Mouse (Mus musculus) limb, embryonic 13.5 days (tissue): ENCODE measurements around the gene Naxe. TPM values are rescaled to one million over a fixed set of nuclear protein-coding genes. Genes with fewer than 3 reads are reported as not detected.

ENCODE experiments used
- ATAC-seq: fragments of 200-750 bp; cut with Nextera tagmentation; 2 replicates; pipeline ENCODE4 v1.8.0; 2017; ENCODE audit warnings: low read depth, moderate number of reproducible peaks, moderate TSS enrichment; ENCODE audit not compliant: low FRiP score
- H3K27ac ChIP-seq: fragments of 300-500 bp; sonication (generic); 2 replicates; pipeline ENCODE4 v1.5.1; 2015; ENCODE audit warnings: inconsistent platforms, mild to moderate bottlenecking, moderate library complexity
- H3K27me3 ChIP-seq: fragments of 300-500 bp; sonication (generic); 2 replicates; pipeline ENCODE4 v1.6.1; 2015; ENCODE audit warnings: mild to moderate bottlenecking, inconsistent platforms
- H3K36me3 ChIP-seq: fragments of 300-500 bp; sonication (generic); 2 replicates; pipeline ENCODE4 v1.6.1; 2015; ENCODE audit warnings: inconsistent platforms, mild to moderate bottlenecking, moderate library complexity
- H3K4me1 ChIP-seq: fragments of 300-500 bp; sonication (generic); 2 replicates; pipeline ENCODE4 v1.6.1; 2015; ENCODE audit warnings: inconsistent platforms
- H3K4me2 ChIP-seq: fragments of 300-500 bp; sonication (generic); replicated peaks from 2 replicates; pipeline ENCODE4 v1.6.1; 2015; ENCODE audit warnings: inconsistent platforms, mild to moderate bottlenecking, moderate library complexity
- H3K4me3 ChIP-seq: fragments of 300-500 bp; sonication (generic); 2 replicates; pipeline ENCODE4 v1.5.1; 2015; ENCODE audit warnings: moderate library complexity, mild to moderate bottlenecking, inconsistent platforms
- H3K9ac ChIP-seq: fragments of 300-500 bp; sonication (generic); 2 replicates; pipeline ENCODE4 v1.6.1; 2015; ENCODE audit warnings: mild to moderate bottlenecking, inconsistent platforms
- H3K9me3 ChIP-seq: fragments of 300-500 bp; sonication (generic); 2 replicates; pipeline ENCODE4 v1.6.1; 2016; ENCODE audit warnings: inconsistent platforms
- WGBS: fragments of 180-500 bp; shearing (Covaris S2); methylation state at CpG from one replicate; pipeline ENCODE4 v1.1.7; 2015; 5-methylcytosine and 5-hydroxymethylcytosine counted together
- polyA plus RNA-seq: library from polyadenylated mRNA; unstranded; fragments of >200 nt; fragmentation: Nextera tagmentation; extraction: Ambion mirVana; gene quantifications from 2 replicates; pipeline ENCODE4 v1.2.1, GENCODE M21; 2015

Naxe gene
- polyA plus RNA-seq, 1 experiment from 2014 or later = 209 TPM

GRCm38 (mm10) chr3:88082663-88083062 is 24.4 kb upstream of the Naxe start:
- Histone ChIP-seq H3K36me3 (peaks cover 29% of the 10 kb centered on the region), H3K4me2 (peak overlapping the region; percentile 85), H3K4me3 (peak overlapping the region; percentile 68), H3K9me3 (no peaks in the 10 kb centered on the region), H3K9ac (peak overlapping the region; percentile 69), H3K4me1 (peaks cover 17% of the 10 kb centered on the region), H3K27me3 (no peaks in the 10 kb centered on the region), H3K27ac (no peak overlapping the region)
- 23% methylated on average over 4 of the region's 4 CpGs for WGBS
- no peak for ATAC-seq

GRCm38 (mm10) chr3:88082224-88082618 is 23.9 kb upstream of the Naxe start:
- Histone ChIP-seq H3K27me3 (no peaks in the 10 kb centered on the region), H3K9ac (peak overlapping the region; percentile 69), H3K4me2 (peak overlapping the region; percentile 85), H3K9me3 (no peaks in the 10 kb centered on the region), H3K4me3 (peak overlapping the region; percentile 68), H3K36me3 (peaks cover 29% of the 10 kb centered on the region), H3K27ac (no peak overlapping the region), H3K4me1 (peaks cover 17% of the 10 kb centered on the region)
- WGBS = 2% methylated on average over 13 of the region's 13 CpGs
- ATAC-seq = no peak

- peak; percentile 94 for ATAC-seq
- Histone ChIP-seq H3K27me3 (no peaks in the 10 kb centered on the region), H3K9me3 (no peaks in the 10 kb centered on the region), H3K27ac (no peak within 1 kb of the TSS; the same call in 1 of the 2 replicates), H3K9ac (peak within 1 kb of the TSS; percentile 69), H3K4me2 (peak within 1 kb of the TSS; percentile 85), H3K36me3 (peaks cover 26% of the 10 kb centered on the region), H3K4me3 (peak within 1 kb of the TSS; percentile 68), H3K4me1 (peaks cover 17% of the 10 kb centered on the region)
- 19% methylated on average over 33 of the region's 33 CpGs for WGBS
Measured at GRCm38 (mm10) chr3:88081345-88082223, 23.3 kb upstream of the Naxe start, which contains the start of gene Iqgap3. Gene Iqgap3 (plus strand): TSS chr3:88081971.

- no peak within 1 kb of the TSS for H3K4me2 ChIP-seq
- H3K4me3 ChIP-seq = no peak within 1 kb of the TSS
- H3K4me1 ChIP-seq = peaks cover 16% of the 10 kb centered on the region
- H3K9me3 ChIP-seq = no peaks in the 10 kb centered on the region
- H3K27me3 ChIP-seq = no peaks in the 10 kb centered on the region
- H3K9ac ChIP-seq = no peak within 1 kb of the TSS
- no peak for ATAC-seq
- H3K36me3 ChIP-seq = no peaks in the 10 kb centered on the region
- H3K27ac ChIP-seq = no peak within 1 kb of the TSS
- 71% methylated on average over 4 of the region's 4 CpGs for WGBS
Measured at GRCm38 (mm10) chr3:88078204-88078603, 19.9 kb upstream of the Naxe start, which contains the start of gene Ttc24. Gene Ttc24 (minus strand): TSS chr3:88078304.

- Histone ChIP-seq H3K27me3 (peaks cover under 1% of the 10 kb centered on the region; the same call in 1 of the 2 replicates), H3K9ac (no peak overlapping the region), H3K4me1 (peaks cover 8% of the 10 kb centered on the region), H3K4me3 (no peak overlapping the region), H3K9me3 (no peaks in the 10 kb centered on the region), H3K27ac (no peak overlapping the region), H3K4me2 (no peak overlapping the region), H3K36me3 (no peaks in the 10 kb centered on the region)
- WGBS = 47% methylated on average over 8 of the region's 8 CpGs
- ATAC-seq = no peak
Measured at GRCm38 (mm10) chr3:88077441-88077840, 19.1 kb upstream of the Naxe start.

- H3K36me3 ChIP-seq = no peaks in the 10 kb centered on the region
- H3K4me2 ChIP-seq = no peak overlapping the region
- no peak for ATAC-seq
- WGBS = 72% methylated on average over 8 of the region's 8 CpGs
- no peaks in the 10 kb centered on the region for H3K4me1 ChIP-seq
- no peak overlapping the region for H3K9ac ChIP-seq
- H3K4me3 ChIP-seq = no peak overlapping the region
- no peaks in the 10 kb centered on the region for H3K9me3 ChIP-seq
- H3K27ac ChIP-seq = no peak overlapping the region
- H3K27me3 ChIP-seq = peaks cover 8% of the 10 kb centered on the region
Measured at GRCm38 (mm10) chr3:88074766-88075165, 16.5 kb upstream of the Naxe start.

- Histone ChIP-seq H3K36me3 (no peaks in the 10 kb centered on the region), H3K27ac (no peak overlapping the region), H3K4me3 (no peak overlapping the region), H3K27me3 (peaks cover 8% of the 10 kb centered on the region), H3K9me3 (no peaks in the 10 kb centered on the region), H3K9ac (no peak overlapping the region), H3K4me1 (no peaks in the 10 kb centered on the region), H3K4me2 (no peak overlapping the region)
- ATAC-seq = no peak
- 73% methylated on average over 2 of the region's 2 CpGs for WGBS
Measured at GRCm38 (mm10) chr3:88074351-88074750, 16.1 kb upstream of the Naxe start.

GRCm38 (mm10) chr3:88073631-88074030 is 15.3 kb upstream of the Naxe start:
- Histone ChIP-seq H3K4me3 (no peak overlapping the region), H3K27ac (no peak overlapping the region), H3K4me1 (no peaks in the 10 kb centered on the region), H3K4me2 (no peak overlapping the region), H3K9ac (no peak overlapping the region), H3K36me3 (no peaks in the 10 kb centered on the region), H3K27me3 (peaks cover 8% of the 10 kb centered on the region), H3K9me3 (no peaks in the 10 kb centered on the region)
- ATAC-seq = no peak
- 63% methylated on average over 2 of the region's 2 CpGs for WGBS

GRCm38 (mm10) chr3:88071783-88072182 is 13.5 kb upstream of the Naxe start:
- Histone ChIP-seq H3K4me3 (no peak overlapping the region), H3K36me3 (no peaks in the 10 kb centered on the region), H3K27me3 (peaks cover 8% of the 10 kb centered on the region), H3K9me3 (no peaks in the 10 kb centered on the region), H3K4me1 (no peaks in the 10 kb centered on the region), H3K9ac (no peak overlapping the region), H3K27ac (no peak overlapping the region), H3K4me2 (no peak overlapping the region)
- 0% methylated on average over 5 of the region's 5 CpGs for WGBS
- ATAC-seq = peak; percentile 44; the same call in 1 of the 2 replicates

GRCm38 (mm10) chr3:88068386-88068785 is 10.1 kb upstream of the Naxe start:
- Histone ChIP-seq H3K27me3 (peaks cover 8% of the 10 kb centered on the region), H3K27ac (no peak overlapping the region), H3K4me2 (no peak overlapping the region), H3K36me3 (no peaks in the 10 kb centered on the region), H3K4me3 (no peak overlapping the region), H3K9me3 (no peaks in the 10 kb centered on the region), H3K4me1 (no peaks in the 10 kb centered on the region), H3K9ac (no peak overlapping the region)
- 13% methylated on average over 2 of the region's 2 CpGs for WGBS
- no peak for ATAC-seq

- H3K4me1 ChIP-seq = peaks cover 13% of the 10 kb centered on the region
- 86% methylated on average over 6 of the region's 6 CpGs for WGBS
- peak overlapping the region; percentile 91 for H3K4me2 ChIP-seq
- H3K27me3 ChIP-seq = no peaks in the 10 kb centered on the region
- no peak overlapping the region for H3K27ac ChIP-seq
- peaks cover 49% of the 10 kb centered on the region for H3K36me3 ChIP-seq
- H3K9me3 ChIP-seq = no peaks in the 10 kb centered on the region
- H3K4me3 ChIP-seq = peak overlapping the region; percentile 86
- ATAC-seq = no peak
- peak overlapping the region; percentile 91; the same call in 1 of the 2 replicates for H3K9ac ChIP-seq
Measured at GRCm38 (mm10) chr3:88057030-88057429, 1.3 kb downstream of the Naxe start.

- Histone ChIP-seq H3K4me3 (no peak overlapping the region), H3K4me2 (no peak overlapping the region), H3K9ac (no peak overlapping the region), H3K27ac (no peak overlapping the region), H3K4me1 (no peaks in the 10 kb centered on the region), H3K27me3 (no peaks in the 10 kb centered on the region), H3K36me3 (peaks cover 44% of the 10 kb centered on the region), H3K9me3 (no peaks in the 10 kb centered on the region)
- WGBS = 82% methylated on average over 3 of the region's 3 CpGs
- no peak for ATAC-seq
Measured at GRCm38 (mm10) chr3:88049532-88049931, 8.8 kb downstream of the Naxe start.
